Mouse (Mus musculus) embryo, embryonic 9.5 days (tissue): Measurements from ENCODE around the gene Akap5.

Source experiments
- DNase-seq: peaks from one replicate; pipeline ENCODE4 v3.0.0-alpha.2; 2017; ENCODE audit errors: extremely low spot score

The Akap5 gene

DNA sequence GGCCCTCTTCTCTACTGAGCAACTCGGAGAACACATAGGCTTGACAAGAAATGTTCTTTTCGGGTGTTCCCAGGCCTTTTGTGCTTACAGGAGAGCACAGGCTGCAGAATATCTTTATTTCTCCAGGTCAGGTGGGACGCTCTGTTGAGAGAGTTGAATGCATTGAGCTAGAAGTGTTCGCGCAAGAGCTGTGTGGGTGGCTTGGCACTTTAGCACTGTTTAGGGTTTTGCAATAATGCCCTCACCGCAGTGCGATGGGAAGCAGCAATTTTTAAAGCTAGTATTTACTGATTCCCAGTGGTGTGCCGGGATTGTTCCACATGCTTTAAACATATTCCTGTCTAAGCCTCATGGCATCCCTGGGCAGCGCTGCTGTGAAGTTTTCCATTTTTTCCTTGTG, 13.5 kb upstream of the Akap5 start:
- no peak for DNase-seq

- DNase-seq = no peak
Measured at GRCm38 (mm10) chr12:76311951-76312350, 12.7 kb upstream of the Akap5 start.

DNA sequence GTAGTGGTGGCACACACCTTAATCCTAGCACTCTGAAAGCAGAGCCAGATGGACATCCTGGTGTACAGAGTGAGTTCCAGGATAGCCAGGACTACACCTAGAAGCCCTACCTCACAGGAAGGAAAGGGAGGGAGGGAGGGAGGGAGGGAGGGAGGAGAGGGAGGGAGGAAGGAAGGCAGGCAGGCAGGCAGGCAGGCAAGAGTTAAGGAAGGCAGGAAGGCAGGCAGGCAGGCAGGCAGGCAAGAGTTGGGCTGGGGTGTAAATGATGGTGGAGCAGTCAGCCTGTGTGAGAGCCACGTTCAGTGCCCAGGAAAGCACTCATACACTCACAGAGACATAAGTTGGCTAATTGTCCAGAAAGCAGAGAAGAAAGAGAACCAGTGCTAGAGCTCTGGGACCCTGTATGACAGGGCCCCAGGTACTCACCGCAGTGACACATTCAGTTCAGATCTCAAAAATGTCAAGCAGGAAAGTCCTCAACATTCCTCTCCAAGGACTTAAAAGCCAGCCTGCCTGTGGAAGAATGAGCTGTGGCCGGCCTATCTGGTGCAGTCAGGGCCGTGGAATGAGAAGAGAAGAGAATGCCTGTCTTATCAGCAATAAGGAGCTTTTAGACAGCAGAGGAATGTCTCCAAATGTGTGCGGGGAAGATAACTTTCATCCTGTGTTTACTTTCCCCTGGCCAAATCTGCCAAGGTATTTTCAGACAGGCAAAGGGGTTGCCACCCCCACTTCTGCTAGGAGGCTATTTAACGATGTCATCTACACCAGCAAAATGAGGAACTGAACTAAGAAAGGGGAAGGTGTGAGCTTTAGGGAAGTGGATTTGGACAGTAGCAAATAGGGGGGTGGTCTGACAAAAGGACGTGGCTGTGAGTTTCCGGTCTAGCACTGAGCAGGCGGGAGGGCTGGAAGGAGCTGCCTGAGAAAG, 6.1 kb upstream of the Akap5 start:
- peak; percentile 10 for DNase-seq

DNA sequence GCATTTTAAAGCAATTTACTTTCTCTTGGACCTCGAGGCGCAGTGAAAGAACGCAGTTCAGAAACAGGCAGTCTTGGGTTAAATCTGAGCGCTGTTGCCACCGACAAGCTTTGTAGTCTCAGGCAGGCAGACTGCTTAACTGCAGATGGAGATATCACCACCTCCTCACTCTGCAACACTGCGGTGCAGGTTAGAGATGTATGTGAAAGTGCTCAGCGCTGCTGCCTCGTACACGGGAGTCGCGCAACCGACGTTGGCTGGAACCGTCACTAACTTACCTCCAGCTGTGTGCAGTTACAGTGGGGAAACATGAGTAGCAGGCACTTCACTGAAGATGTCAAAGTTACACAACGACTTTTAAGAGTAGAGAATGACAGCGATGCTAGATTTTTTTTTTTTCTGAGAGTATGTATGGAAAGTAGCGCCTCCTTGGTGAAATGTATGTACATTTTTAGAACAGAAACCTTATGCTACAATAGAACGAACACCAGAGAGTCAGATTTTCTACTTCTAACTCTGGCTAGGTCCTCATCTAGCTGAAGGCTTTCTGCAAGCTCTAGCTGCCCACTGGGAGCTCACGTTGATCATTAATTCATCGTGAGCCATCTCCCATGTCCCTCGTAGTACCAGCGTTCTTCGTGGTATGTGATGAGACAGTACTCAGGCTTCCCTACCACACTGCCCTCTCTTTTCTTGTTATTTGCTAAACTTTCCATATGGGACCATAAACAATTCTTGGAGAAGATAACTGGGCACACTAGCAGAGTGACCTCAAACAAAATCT, 1.9 kb downstream of the Akap5 start:
- no peak for DNase-seq

DNA sequence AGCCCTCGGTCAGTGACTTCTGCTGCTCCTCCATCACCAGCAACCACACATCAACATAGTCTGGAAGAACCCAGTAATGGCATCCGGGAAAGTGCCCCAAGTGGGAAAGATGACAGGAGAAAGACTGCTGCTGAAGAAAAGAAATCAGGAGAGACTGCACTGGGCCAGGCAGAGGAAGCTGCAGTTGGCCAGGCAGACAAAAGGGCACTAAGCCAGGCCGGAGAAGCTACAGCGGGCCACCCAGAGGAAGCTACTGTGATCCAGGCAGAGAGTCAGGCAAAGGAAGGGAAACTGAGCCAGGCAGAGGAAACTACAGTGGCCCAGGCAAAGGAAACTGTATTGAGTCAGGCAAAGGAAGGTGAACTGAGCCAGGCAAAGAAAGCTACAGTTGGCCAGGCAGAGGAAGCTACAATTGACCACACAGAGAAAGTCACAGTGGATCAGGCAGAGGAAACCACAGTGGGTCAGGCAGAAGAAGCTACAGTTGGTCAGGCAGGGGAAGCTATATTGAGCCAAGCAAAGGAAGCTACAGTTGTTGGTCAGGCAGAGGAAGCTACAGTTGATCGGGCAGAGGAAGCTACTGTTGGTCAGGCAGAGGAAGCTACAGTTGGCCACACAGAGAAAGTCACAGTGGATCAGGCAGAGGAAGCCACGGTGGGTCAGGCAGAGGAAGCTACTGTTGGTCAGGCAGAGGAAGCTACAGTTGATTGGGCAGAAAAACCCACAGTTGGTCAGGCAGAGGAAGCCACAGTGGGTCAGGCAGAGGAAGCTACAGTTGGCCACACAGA, 4.1 kb downstream of the Akap5 start:
- DNase-seq = no peak

GRCm38 (mm10) chr12:76333688-76334087, 9.0 kb downstream of the Akap5 start:
- DNase-seq = no peak

DNA sequence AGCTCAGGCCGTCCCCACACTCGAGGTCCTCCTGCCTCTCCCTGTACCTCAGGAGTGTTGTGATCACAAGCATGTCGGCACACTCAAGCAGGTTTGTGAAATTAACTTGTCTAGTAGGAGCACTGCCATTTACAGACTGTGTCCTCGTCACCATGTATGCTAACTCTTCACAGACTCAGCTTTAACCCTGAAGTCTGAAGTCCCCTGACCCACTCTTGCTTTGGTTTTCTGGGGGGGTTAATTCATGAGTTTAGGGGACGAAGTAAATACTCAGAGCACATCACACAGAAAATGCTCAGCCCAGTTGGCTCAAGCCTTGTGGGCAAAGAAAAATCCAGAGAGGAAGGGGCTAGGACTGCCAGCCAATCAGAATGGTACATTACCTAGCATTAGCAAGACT, 10.9 kb downstream of the Akap5 start:
- no peak for DNase-seq

DNA sequence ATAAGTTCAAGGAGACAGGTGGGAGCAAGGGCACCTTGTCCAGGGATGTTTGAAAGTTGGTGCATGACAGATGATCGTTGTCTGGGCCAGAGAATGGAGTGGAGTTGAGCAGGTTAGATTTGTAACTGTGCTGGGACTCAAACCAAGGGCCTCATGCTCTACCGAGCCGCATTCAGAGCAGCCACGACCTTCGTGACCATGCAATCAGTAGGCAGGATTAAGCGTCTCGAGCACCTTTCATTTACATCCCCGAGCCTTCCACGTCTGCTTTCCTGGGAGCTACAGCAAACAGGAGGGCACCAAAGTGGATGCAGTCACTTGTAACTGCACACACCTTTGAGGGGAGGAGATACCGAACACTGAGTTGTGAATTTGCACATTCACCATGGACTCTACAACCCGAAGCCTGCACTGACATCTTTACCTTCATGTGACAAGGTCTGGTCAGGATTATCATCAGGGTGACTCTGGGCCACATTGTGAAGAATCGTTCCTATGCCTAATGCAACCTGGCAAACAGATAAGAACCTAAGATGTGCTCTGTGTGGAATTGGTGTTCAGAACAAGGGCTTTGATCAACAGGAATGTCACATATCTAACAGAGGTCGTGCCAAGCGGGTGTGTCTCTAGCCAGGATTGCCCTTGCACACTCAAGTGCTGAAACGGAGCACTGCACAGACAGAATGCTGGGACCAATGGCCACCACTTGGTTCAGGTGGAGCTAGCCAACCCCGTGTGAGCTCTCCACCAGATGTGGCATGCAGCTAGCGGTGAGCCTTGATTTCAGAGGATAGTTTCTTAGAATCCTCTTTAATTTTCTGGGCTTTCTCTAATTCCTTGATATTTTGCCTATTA, 11.6 kb downstream of the Akap5 start:
- DNase-seq = no peak

DNA sequence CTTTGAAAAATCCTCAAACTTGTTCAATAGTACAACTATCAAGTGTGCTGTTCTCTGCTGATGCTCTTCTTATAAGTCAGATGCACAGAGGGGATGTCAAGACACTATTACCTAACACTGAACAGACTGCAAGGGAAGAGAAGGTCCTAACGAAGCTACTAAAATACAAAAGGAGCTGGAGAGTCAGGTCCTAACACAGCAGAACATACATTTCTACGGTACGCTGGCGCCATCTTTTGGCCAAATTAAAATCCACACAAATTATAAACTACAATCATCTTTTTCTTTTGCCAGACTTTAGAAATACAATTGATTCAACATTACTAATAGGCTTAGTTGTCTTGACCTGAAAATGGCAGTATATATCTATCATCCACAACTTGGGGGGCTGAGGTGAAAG, 16.4 kb downstream of the Akap5 start:
- peak; percentile 59 for DNase-seq

DNA sequence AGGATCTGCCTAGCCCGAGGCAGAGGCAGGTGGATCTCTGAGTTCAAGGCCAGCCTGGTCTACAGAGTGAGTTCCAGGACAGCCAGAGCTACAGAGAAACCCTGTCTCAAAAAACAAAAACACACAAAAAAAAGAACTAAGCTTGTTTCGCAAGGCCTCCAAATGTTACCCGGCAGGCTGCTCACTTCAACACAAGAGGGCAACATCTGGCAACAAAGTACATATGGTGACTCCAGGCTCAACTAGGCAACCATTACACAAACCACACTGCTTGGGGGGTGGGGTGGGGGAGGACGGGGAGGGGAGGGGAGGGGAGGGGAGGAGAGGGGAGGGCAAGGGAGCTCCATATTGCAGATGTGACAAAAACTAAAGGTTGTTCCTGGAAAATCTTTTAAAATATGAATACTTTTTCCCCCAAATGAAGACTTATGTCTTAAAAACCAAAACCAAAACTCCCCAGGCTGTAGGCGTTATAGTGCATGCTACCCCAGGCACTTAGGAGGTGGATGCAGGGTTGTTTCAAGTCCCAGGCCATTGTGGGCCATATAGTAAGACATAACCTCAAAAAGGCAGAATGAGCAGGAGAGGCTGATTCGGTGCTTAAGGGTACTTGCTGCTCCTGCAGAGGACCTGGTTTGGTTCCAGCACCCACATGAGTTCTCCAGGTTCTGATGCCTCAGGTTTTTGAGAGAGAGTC, 21.2 kb downstream of the Akap5 start:
- no peak for DNase-seq

GRCm38 (mm10) chr12:76349680-76350220, 25.1 kb downstream of the Akap5 start:
- no peak for DNase-seq

DNA sequence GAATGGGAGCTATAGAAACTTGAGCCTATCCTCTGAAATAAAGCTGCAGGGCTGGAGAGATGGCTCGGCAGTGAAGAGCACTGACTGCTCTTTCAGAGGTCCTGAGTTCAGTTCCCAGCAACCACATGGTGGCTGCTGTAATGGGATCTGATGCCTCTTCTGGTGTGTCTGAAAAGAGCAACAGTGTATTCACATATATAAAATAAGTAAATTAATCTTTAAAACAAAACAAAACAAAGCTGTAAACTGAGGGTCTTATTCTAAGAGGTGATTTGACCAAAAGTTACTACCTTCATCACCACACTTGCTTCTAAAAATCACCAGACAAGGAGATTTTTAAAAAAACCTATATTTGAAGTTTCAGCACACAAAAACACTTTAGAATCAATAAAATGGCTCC, 36.2 kb downstream of the Akap5 start:
- no peak for DNase-seq

DNA sequence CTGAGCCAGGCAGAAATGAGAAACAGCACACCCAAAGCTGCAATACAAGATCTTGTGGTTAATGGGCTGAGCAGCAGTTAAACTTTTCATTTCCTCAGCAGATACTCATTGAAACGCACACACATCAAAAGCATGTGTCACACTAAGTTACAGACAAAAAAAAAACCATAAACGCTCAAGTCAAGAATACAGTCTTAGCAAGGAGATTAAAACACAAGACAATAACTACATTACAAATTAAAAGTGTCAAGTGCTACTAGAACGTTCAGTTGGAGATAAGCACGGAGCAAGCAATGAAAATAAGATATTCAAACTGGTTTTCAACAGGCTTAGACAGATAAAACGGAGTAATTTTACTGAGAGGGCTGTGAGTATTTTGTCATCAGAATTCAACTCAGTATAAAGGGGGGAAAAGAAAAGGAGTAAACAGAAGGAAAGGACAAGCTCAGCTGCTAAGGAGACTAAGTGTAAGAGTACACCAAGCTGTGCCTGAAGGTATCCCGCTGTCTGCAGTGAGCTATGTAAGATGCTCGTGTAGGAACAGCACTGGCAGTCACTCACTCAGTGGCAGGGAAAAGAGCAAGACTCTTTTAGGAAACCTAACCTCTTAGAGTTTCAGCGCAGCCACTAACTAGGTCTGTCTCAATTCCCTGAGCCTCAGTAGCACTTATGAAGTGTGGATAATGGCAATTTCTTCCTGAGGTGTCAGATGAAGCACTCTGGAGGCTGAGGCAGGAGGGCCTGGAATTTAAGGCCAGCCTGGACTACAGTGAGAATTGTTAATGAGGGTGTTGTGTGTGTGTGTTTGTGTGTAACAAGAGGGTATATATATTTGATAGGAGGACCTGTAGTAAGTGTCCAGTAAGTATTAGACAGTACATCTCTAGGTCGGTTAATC, 37.0 kb downstream of the Akap5 start:
- DNase-seq = no peak

DNA sequence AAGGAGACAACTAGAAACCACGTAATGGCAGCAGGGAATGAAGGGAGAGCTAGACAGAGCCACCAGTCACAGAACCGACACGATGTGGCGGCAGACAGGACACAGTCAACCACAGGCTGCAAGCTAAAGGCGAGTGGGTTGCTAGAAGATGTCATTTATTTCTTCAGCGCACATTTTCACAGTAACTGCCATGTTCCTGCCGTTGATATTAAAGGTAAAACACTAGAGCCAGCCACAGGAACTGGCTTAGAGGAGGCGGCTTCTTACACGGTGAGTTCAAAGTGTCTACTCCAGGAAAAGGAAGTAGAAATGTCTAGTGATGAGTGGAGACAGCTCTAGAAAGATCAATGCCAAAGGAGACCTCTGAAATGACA, 37.6 kb downstream of the Akap5 start:
- no peak for DNase-seq

GRCm38 (mm10) chr12:76366276-76366675, 41.6 kb downstream of the Akap5 start:
- no peak for DNase-seq

GRCm38 (mm10) chr12:76367096-76367995, 42.7 kb downstream of the Akap5 start:
- peak; percentile 59 for DNase-seq

DNA sequence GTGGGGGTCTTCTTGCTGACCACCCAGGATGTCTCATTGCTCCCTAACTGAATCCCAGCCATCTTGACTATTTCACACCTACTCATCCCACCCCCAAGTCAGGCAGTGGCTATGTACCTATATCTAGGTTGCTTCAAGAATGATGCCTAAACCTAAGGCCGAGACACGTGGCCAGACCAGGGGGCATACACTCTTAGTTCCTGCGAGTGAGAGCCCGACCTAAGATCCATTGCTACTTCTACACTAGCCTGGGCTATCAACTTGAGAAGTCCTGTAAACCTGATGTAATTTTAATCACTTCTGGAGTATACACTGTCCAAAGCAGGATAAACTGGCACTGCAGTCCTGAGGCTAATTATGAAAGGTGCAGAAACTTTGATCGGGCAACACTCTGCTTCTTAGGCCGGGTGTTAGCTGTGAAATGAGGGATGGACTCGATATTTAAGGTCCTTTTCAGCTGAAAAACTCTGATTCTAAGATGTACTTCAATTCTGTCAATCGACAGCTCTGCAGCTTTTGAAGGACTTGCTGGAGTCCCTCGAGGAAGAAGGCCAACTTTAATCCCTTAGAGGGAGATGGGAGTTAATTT, 43.6 kb downstream of the Akap5 start:
- peak; percentile 23 for DNase-seq

DNA sequence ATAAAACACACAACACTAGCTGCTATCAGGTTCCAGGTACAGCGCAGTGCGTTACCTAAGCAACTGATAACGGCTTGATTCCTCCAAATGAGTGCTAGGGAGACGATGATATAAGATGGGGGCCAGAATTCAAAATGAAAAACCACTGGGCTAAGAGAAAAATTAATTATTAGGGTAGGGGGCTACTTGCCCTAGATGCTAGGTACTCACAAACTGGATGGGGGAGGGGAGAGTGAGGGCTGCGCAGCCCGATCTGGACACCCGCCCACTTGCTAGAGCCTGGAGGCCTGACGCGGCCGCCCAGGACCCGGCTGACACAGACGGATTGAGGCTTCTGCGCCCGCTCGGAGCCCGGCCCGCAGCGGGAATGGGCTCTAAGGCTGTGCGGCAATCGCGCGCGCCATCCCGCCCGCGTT, 44.1 kb downstream of the Akap5 start:
- DNase-seq = peak; percentile 69
